Mouse (Mus musculus) CH12.LX (cell line): Measurements from ENCODE around the gene Depdc1b. TPM values are rescaled to one million over a fixed set of nuclear protein-coding genes. Genes with fewer than 3 reads are reported as not detected.

ENCODE experiments used
- DNase-seq: peaks from one replicate; pipeline ENCODE4 v3.0.0-alpha.2; 2013; ENCODE audit errors: extremely low read depth
- H3K27ac ChIP-seq: 2 replicates; pipeline ENCODE4 v1.5.1; 2012; ENCODE audit warnings: low read depth, mild to moderate bottlenecking, control low read depth, moderate library complexity; ENCODE audit not compliant: insufficient read depth
- H3K27me3 ChIP-seq: replicated peaks from 2 replicates; pipeline ENCODE3; 2012; ENCODE audit warnings: inconsistent platforms
- H3K36me3 ChIP-seq, 2 experiments: replicated peaks in 1 of 2; 2 replicates each; pipeline versions ENCODE3 to v1.6.1; 2012; ENCODE audit warnings: inconsistent platforms in 1 of 2, low read length in 1 of 2, mild to moderate bottlenecking in 1 of 2, mixed read lengths in 1 of 2, moderate library complexity in 1 of 2; ENCODE audit not compliant: control insufficient read depth in 1 of 2, insufficient read depth in 1 of 2
- H3K4me1 ChIP-seq, 2 experiments: 2 replicates each; pipeline ENCODE4 v1.6.1; 2012; ENCODE audit warnings: inconsistent platforms in 1 of 2, moderate library complexity in 1 of 2; ENCODE audit not compliant: insufficient read depth in 2 of 2, control insufficient read depth in 1 of 2
- H3K4me2 ChIP-seq: 2 replicates; pipeline ENCODE4 v1.6.1; 2012; ENCODE audit warnings: low read depth, mild to moderate bottlenecking, control low read depth; ENCODE audit not compliant: poor library complexity, insufficient read depth, severe bottlenecking
- H3K4me3 ChIP-seq, 3 experiments: fragments of 150-350 bp in 1 of 3; sonication (generic) in 1 of 3; replicated peaks in 1 of 3; 2 replicates each; pipeline versions ENCODE3 to v1.5.1; 2011 to 2012; ENCODE audit warnings: low read depth in 2 of 3, low read length in 2 of 3, mild to moderate bottlenecking in 2 of 3, moderate library complexity in 2 of 3, control low read depth in 1 of 3, improper control_type of control experiment in 1 of 3, inconsistent platforms in 1 of 3, mixed read lengths in 1 of 3; ENCODE audit not compliant: poor library complexity in 1 of 3
- H3K79me2 ChIP-seq: replicated peaks from 2 replicates; pipeline ENCODE4 v1.6.1; 2012; ENCODE audit warnings: mild to moderate bottlenecking, moderate library complexity; ENCODE audit not compliant: control insufficient read depth, poor library complexity, insufficient read depth, severe bottlenecking; ENCODE audit errors: extremely low read depth
- H3K9ac ChIP-seq: 2 replicates; pipeline ENCODE4 v1.6.1; 2012; ENCODE audit warnings: low read depth, mild to moderate bottlenecking, control low read depth, moderate library complexity; ENCODE audit not compliant: insufficient read depth
- H3K9me3 ChIP-seq: replicated peaks from 2 replicates; pipeline ENCODE3; 2012; ENCODE audit warnings: low read length, inconsistent platforms, mixed read lengths
- BHLHE40 ChIP-seq: IDR thresholded peaks from 2 replicates; pipeline ENCODE4 v1.6.1; 2011; ENCODE audit warnings: mild to moderate bottlenecking, low read depth, low read length, improper control_type of control experiment
- CHD2 ChIP-seq: IDR thresholded peaks from 2 replicates; pipeline ENCODE4 v1.6.1; 2011; ENCODE audit warnings: low read length, improper control_type of control experiment
- CTCF ChIP-seq, 2 experiments: IDR thresholded peaks in 1 of 2; conservative IDR thresholded peaks in 1 of 2; 2 replicates each; pipeline ENCODE4 v1.5.1; 2011 to 2012; ENCODE audit warnings: low read depth in 2 of 2, low read length in 2 of 2, improper control_type of control experiment in 1 of 2, inconsistent platforms in 1 of 2, mild to moderate bottlenecking in 1 of 2, moderate library complexity in 1 of 2
- ELF1 ChIP-seq: IDR thresholded peaks from 2 replicates; pipeline ENCODE4 v1.6.1; 2014; ENCODE audit warnings: low read depth, mild to moderate bottlenecking, inconsistent platforms, low read length, improper control_type of control experiment
- ETS1 ChIP-seq: conservative IDR thresholded peaks from 2 replicates; pipeline ENCODE4 v1.6.1; 2012; ENCODE audit warnings: low read depth, mild to moderate bottlenecking, inconsistent platforms, low read length, improper control_type of control experiment, moderate library complexity
- GABPA ChIP-seq: IDR thresholded peaks from 2 replicates; pipeline ENCODE4 v1.6.1; 2012; ENCODE audit warnings: low read depth, low read length, improper control_type of control experiment, inconsistent platforms; ENCODE audit not compliant: insufficient replicate concordance
- HCFC1 ChIP-seq: IDR thresholded peaks from 2 replicates; pipeline ENCODE4 v1.6.1; 2012; ENCODE audit warnings: low read depth, mild to moderate bottlenecking, inconsistent platforms, low read length, improper control_type of control experiment
- IRF4 ChIP-seq: IDR thresholded peaks from 2 replicates; pipeline ENCODE4 v1.6.1; 2014; ENCODE audit warnings: low read depth, mild to moderate bottlenecking, inconsistent platforms, low read length, improper control_type of control experiment
- JUN ChIP-seq: IDR thresholded peaks from 2 replicates; pipeline ENCODE4 v1.6.1; 2011; ENCODE audit warnings: low read depth, mild to moderate bottlenecking, low read length, improper control_type of control experiment, moderate library complexity; ENCODE audit not compliant: insufficient read depth
- JUND ChIP-seq: conservative IDR thresholded peaks from 2 replicates; pipeline ENCODE4 v1.6.1; 2011; ENCODE audit warnings: low read depth, low read length, improper control_type of control experiment
- MAFK ChIP-seq: IDR thresholded peaks from 2 replicates; pipeline ENCODE4 v1.6.1; 2011; ENCODE audit warnings: low read length, improper control_type of control experiment; ENCODE audit not compliant: insufficient replicate concordance
- MAZ ChIP-seq: IDR thresholded peaks from 2 replicates; pipeline ENCODE4 v1.6.1; 2012; ENCODE audit warnings: low read depth, mild to moderate bottlenecking, inconsistent platforms, low read length, improper control_type of control experiment, moderate library complexity
- MEF2A ChIP-seq: IDR thresholded peaks from 2 replicates; pipeline ENCODE4 v1.6.1; 2014; ENCODE audit warnings: low read depth, mild to moderate bottlenecking, inconsistent platforms, low read length, improper control_type of control experiment, borderline replicate concordance
- MXI1 ChIP-seq: IDR thresholded peaks from 2 replicates; pipeline ENCODE4 v1.6.1; 2011; ENCODE audit warnings: mild to moderate bottlenecking, low read depth, low read length, improper control_type of control experiment
- MYC ChIP-seq: IDR thresholded peaks from 2 replicates; pipeline ENCODE4 v1.6.1; 2011; ENCODE audit warnings: low read depth, mild to moderate bottlenecking, improper control_type of control experiment, low read length
- PAX5 ChIP-seq: IDR thresholded peaks from 2 replicates; pipeline ENCODE4 v1.6.1; 2012; ENCODE audit warnings: low read length, inconsistent platforms, mixed read lengths
- RAD21 ChIP-seq: IDR thresholded peaks from 2 replicates; pipeline ENCODE4 v1.6.1; 2011; ENCODE audit warnings: low read depth, mild to moderate bottlenecking, low read length, improper control_type of control experiment, moderate library complexity
- SIN3A ChIP-seq: IDR thresholded peaks from 2 replicates; pipeline ENCODE4 v1.6.1; 2012; ENCODE audit warnings: low read length, improper control_type of control experiment, inconsistent platforms
- SMC3 ChIP-seq: IDR thresholded peaks from 2 replicates; pipeline ENCODE4 v1.6.1; 2011; ENCODE audit warnings: low read depth, low read length, improper control_type of control experiment
- TBP ChIP-seq: conservative IDR thresholded peaks from 2 replicates; pipeline ENCODE4 v1.6.1; 2011; ENCODE audit warnings: low read depth, low read length, improper control_type of control experiment
- TCF12 ChIP-seq: IDR thresholded peaks from 2 replicates; pipeline ENCODE4 v1.6.1; 2014; ENCODE audit warnings: low read depth, mild to moderate bottlenecking, inconsistent platforms, low read length, improper control_type of control experiment
- USF1 ChIP-seq: IDR thresholded peaks from 2 replicates; pipeline ENCODE4 v1.6.1; 2014; ENCODE audit warnings: low read depth, mild to moderate bottlenecking, inconsistent platforms, low read length, improper control_type of control experiment
- ZC3H11A ChIP-seq: IDR thresholded peaks from 2 replicates; pipeline ENCODE4 v1.6.1; 2012; ENCODE audit warnings: low read depth, mild to moderate bottlenecking, inconsistent platforms, low read length, improper control_type of control experiment
- ZKSCAN1 ChIP-seq: IDR thresholded peaks from 2 replicates; pipeline ENCODE4 v1.6.1; 2012; ENCODE audit warnings: low read depth, inconsistent platforms, low read length, improper control_type of control experiment, borderline replicate concordance
- ZMIZ1 ChIP-seq: IDR thresholded peaks from 2 replicates; pipeline ENCODE4 v1.6.1; 2012; ENCODE audit warnings: low read depth, mild to moderate bottlenecking, inconsistent platforms, low read length, improper control_type of control experiment
- dilution Hi-C: fragments of 300-500 bp; cut with MboI; formaldehyde crosslinking; loops from 2 replicates; pipeline ENCODE4 v1.14.3; 2020; ENCODE audit warnings: low sequenced_read_pairs; ENCODE audit not compliant: extremely low pct_unique_long_range_greater_than_20kb, extremely low pct_ligation_motif_present
- in situ Hi-C: fragments of 300-500 bp; cut with MboI; formaldehyde crosslinking; loops from 3 replicates; pipeline ENCODE4 v1.14.3; 2019; ENCODE audit warnings: low sequenced_read_pairs, low pct_ligation_motif_present, low pct_unique_long_range_greater_than_20kb, mixed read lengths
- polyA plus RNA-seq: library from polyadenylated mRNA; unstranded; fragments of >175 nt; gene quantifications from 2 replicates; pipeline ENCODE4 v1.2.1, GENCODE M21; 2012; ENCODE audit warnings: low read depth; ENCODE audit not compliant: insufficient read length
- total RNA-seq, 2 experiments: library from RNA; depleted of rRNA; stranded (reverse); fragments of 300-350 nt in 1 of 2; fragments of >200 nt in 1 of 2; gene quantifications; 2 replicates each; pipeline ENCODE4 v1.2.3; 2012 to 2014

Depdc1b gene
- total and polyA plus RNA-seq, 3 experiments: 11.1 to 17.8 (median 15.7) TPM

GRCm38 (mm10) chr13:108273034-108273433 is 43.1 kb upstream of the Depdc1b start:
- no peak for DNase-seq
- H3K79me2 ChIP-seq: no peaks in the 10 kb centered on the region
- no peak for TF ChIP-seq ZC3H11A
- no peak for TF ChIP-seq JUND
- TF ChIP-seq CTCF (conservative IDR thresholded peaks at IDR 0.05 in 1 of 2, IDR thresholded peaks at IDR 0.05 in 1 of 2; ENCODE audit: low read depth in 2 of 2, low read length in 2 of 2): no peak
- no peak for TF ChIP-seq HCFC1
- TF ChIP-seq MYC: no peak
- no peak for TF ChIP-seq TBP
- TF ChIP-seq SMC3: no peak
- TF ChIP-seq ELF1: no peak
- no peak for TF ChIP-seq JUN
- no peak for TF ChIP-seq SIN3A
- no peak for TF ChIP-seq ZMIZ1
- TF ChIP-seq IRF4: no peak
- TF ChIP-seq, all 38 proteins: peak for 0
- in situ Hi-C loops (no loop called here), dilution Hi-C loops (no loop called here)
- Histone ChIP-seq H3K4me3 (no peak overlapping the region), H3K27me3 (no peaks in the 10 kb centered on the region), H3K36me3 (peaks cover 8 to 24% of the 10 kb centered on the region in 2 experiments), H3K9me3 (no peaks in the 10 kb centered on the region), H3K9ac (no peak overlapping the region), H3K27ac (no peak overlapping the region), H3K4me1 (peaks cover 5 to 25% of the 10 kb centered on the region in 2 experiments; a peak in 2 of 4 replicates), H3K4me2 (no peak overlapping the region)

GRCm38 (mm10) chr13:108273456-108273855 is 42.7 kb upstream of the Depdc1b start:
- dilution Hi-C loops: no loop called here
- Histone ChIP-seq H3K9ac (no peak overlapping the region), H3K9me3 (no peaks in the 10 kb centered on the region), H3K4me2 (no peak overlapping the region), H3K4me1 (peaks cover 5 to 25% of the 10 kb centered on the region in 2 experiments; a peak in 2 of 4 replicates), H3K79me2 (no peaks in the 10 kb centered on the region), H3K27me3 (no peaks in the 10 kb centered on the region), H3K27ac (no peak overlapping the region), H3K4me3 (no peak overlapping the region), H3K36me3 (peaks cover 8 to 24% of the 10 kb centered on the region in 2 experiments)
- no peak for DNase-seq
- TF ChIP-seq CHD2: no peak
- no peak for TF ChIP-seq BHLHE40
- TF ChIP-seq MAFK: no peak
- no peak for TF ChIP-seq ZKSCAN1
- TF ChIP-seq MAZ: no peak
- TF ChIP-seq PAX5: no peak
- no peak for TF ChIP-seq SIN3A
- no peak for TF ChIP-seq TCF12
- TF ChIP-seq MEF2A: no peak
- no peak for TF ChIP-seq SMC3
- no peak for TF ChIP-seq ETS1
- no peak for TF ChIP-seq IRF4
- TF ChIP-seq HCFC1: no peak
- TF ChIP-seq RAD21: no peak
- no peak for TF ChIP-seq USF1
- no peak for TF ChIP-seq GABPA
- TF ChIP-seq MXI1: no peak
- TF ChIP-seq JUND: no peak
- in situ Hi-C loops: no loop called here
